Mouse (Mus musculus): Measurements from ENCODE around the gene Lrrfip1. TPM values are rescaled to one million over a fixed set of nuclear protein-coding genes. Genes with fewer than 3 reads are reported as not detected.

The Lrrfip1 gene
- polyA plus RNA-seq, 1 experiment from 2014 or later = 79.0 TPM

- DNase-seq (ENCODE audit: low spot score) = no peak
- H3K36me3 ChIP-seq (ENCODE audit: control insufficient read depth, insufficient read depth, low read length) = peaks cover 34% of the 10 kb centered on the region
- no peaks in the 10 kb centered on the region for H3K27me3 ChIP-seq (ENCODE audit: control insufficient read depth, insufficient read depth, low read length)
- TF ChIP-seq CTCF (IDR thresholded peaks at IDR 0.05; ENCODE audit: low read depth) (no peak), EP300 (optimal IDR thresholded peaks at IDR 0.05) (no peak)
- no peaks in the 10 kb centered on the region for H3K9me3 ChIP-seq (ENCODE audit: control insufficient read depth, low read length)
- no peaks in the 10 kb centered on the region for H3K4me1 ChIP-seq (replicated peaks; ENCODE audit: control insufficient read depth, insufficient read depth)
- no peak overlapping the region for H3K9ac ChIP-seq (ENCODE audit: low read length)
- peak; percentile 63; the same call in 1 of the 2 replicates for ATAC-seq (ENCODE audit: low FRiP score, low TSS enrichment)
- no peak overlapping the region for H3K4me3 ChIP-seq (ENCODE audit: low read depth, low read length)
- no peak overlapping the region for H3K4me2 ChIP-seq (replicated peaks; ENCODE audit: low read depth)
- WGBS = 19% methylated on average over 4 of the region's 4 CpGs
- H3K27ac ChIP-seq (replicated peaks) = no peak overlapping the region
Observed at GRCm38 (mm10) chr1:91109302-91109701, 110.8 kb downstream of the Lrrfip1 start.

- Histone ChIP-seq H3K27me3 (ENCODE audit: control insufficient read depth, insufficient read depth, low read length) (no peaks in the 10 kb centered on the region), H3K36me3 (ENCODE audit: control insufficient read depth, insufficient read depth, low read length) (peaks cover 32% of the 10 kb centered on the region), H3K9me3 (ENCODE audit: control insufficient read depth, low read length) (no peaks in the 10 kb centered on the region), H3K27ac (replicated peaks) (no peak overlapping the region), H3K4me1 (replicated peaks; ENCODE audit: control insufficient read depth, insufficient read depth) (no peaks in the 10 kb centered on the region), H3K9ac (ENCODE audit: low read length) (no peak overlapping the region), H3K4me2 (replicated peaks; ENCODE audit: low read depth) (no peak overlapping the region), H3K4me3 (ENCODE audit: low read depth, low read length) (no peak overlapping the region)
- TF ChIP-seq EP300 (optimal IDR thresholded peaks at IDR 0.05) (no peak), CTCF (IDR thresholded peaks at IDR 0.05; ENCODE audit: low read depth) (no peak)
- ATAC-seq (ENCODE audit: low FRiP score, low TSS enrichment) (no peak), DNase-seq (ENCODE audit: low spot score) (no peak)
- WGBS = 94% methylated on average over 14 of the region's 14 CpGs
Observed at GRCm38 (mm10) chr1:91112171-91112570, 113.6 kb downstream of the Lrrfip1 start.

- TF ChIP-seq EP300 (optimal IDR thresholded peaks at IDR 0.05) (no peak), CTCF (IDR thresholded peaks at IDR 0.05; ENCODE audit: low read depth) (no peak)
- H3K4me1 ChIP-seq (replicated peaks; ENCODE audit: control insufficient read depth, insufficient read depth) = no peaks in the 10 kb centered on the region
- peaks cover 28% of the 10 kb centered on the region for H3K36me3 ChIP-seq (ENCODE audit: control insufficient read depth, insufficient read depth, low read length)
- no peak overlapping the region for H3K27ac ChIP-seq (replicated peaks)
- no peak for DNase-seq (ENCODE audit: low spot score)
- no peaks in the 10 kb centered on the region for H3K27me3 ChIP-seq (ENCODE audit: control insufficient read depth, insufficient read depth, low read length)
- 95% methylated on average over 4 of the region's 4 CpGs for WGBS
- no peaks in the 10 kb centered on the region for H3K9me3 ChIP-seq (ENCODE audit: control insufficient read depth, low read length)
- no peak overlapping the region for H3K9ac ChIP-seq (ENCODE audit: low read length)
- no peak overlapping the region for H3K4me3 ChIP-seq (ENCODE audit: low read depth, low read length)
- no peak for ATAC-seq (ENCODE audit: low FRiP score, low TSS enrichment)
- no peak overlapping the region for H3K4me2 ChIP-seq (replicated peaks; ENCODE audit: low read depth)
Observed at GRCm38 (mm10) chr1:91112606-91113005, 114.1 kb downstream of the Lrrfip1 start.

- ATAC-seq (ENCODE audit: low FRiP score, low TSS enrichment) = no peak
- Histone ChIP-seq H3K27me3 (ENCODE audit: control insufficient read depth, insufficient read depth, low read length) (no peaks in the 10 kb centered on the region), H3K9me3 (ENCODE audit: control insufficient read depth, low read length) (no peaks in the 10 kb centered on the region), H3K27ac (replicated peaks) (no peak overlapping the region), H3K4me1 (replicated peaks; ENCODE audit: control insufficient read depth, insufficient read depth) (no peaks in the 10 kb centered on the region), H3K4me3 (ENCODE audit: low read depth, low read length) (no peak overlapping the region), H3K36me3 (ENCODE audit: control insufficient read depth, insufficient read depth, low read length) (peaks cover 28% of the 10 kb centered on the region), H3K9ac (ENCODE audit: low read length) (no peak overlapping the region), H3K4me2 (replicated peaks; ENCODE audit: low read depth) (no peak overlapping the region)
- 79% methylated on average over 11 of the region's 11 CpGs for WGBS
- DNase-seq (ENCODE audit: low spot score) = no peak
- TF ChIP-seq EP300 (optimal IDR thresholded peaks at IDR 0.05) = no peak
- TF ChIP-seq CTCF (IDR thresholded peaks at IDR 0.05; ENCODE audit: low read depth) = no peak
Observed at GRCm38 (mm10) chr1:91122121-91122520, 123.6 kb downstream of the Lrrfip1 start.

- Histone ChIP-seq H3K9me3 (ENCODE audit: control insufficient read depth, low read length) (no peaks in the 10 kb centered on the region), H3K4me2 (replicated peaks; ENCODE audit: low read depth) (no peak overlapping the region), H3K27me3 (ENCODE audit: control insufficient read depth, insufficient read depth, low read length) (no peaks in the 10 kb centered on the region), H3K36me3 (ENCODE audit: control insufficient read depth, insufficient read depth, low read length) (peaks cover 28% of the 10 kb centered on the region), H3K9ac (ENCODE audit: low read length) (no peak overlapping the region), H3K4me3 (ENCODE audit: low read depth, low read length) (no peak overlapping the region), H3K4me1 (replicated peaks; ENCODE audit: control insufficient read depth, insufficient read depth) (no peaks in the 10 kb centered on the region), H3K27ac (replicated peaks) (no peak overlapping the region)
- no peak for ATAC-seq (ENCODE audit: low FRiP score, low TSS enrichment)
- no peak for DNase-seq (ENCODE audit: low spot score)
- TF ChIP-seq CTCF (IDR thresholded peaks at IDR 0.05; ENCODE audit: low read depth) (no peak), EP300 (optimal IDR thresholded peaks at IDR 0.05) (no peak)
- WGBS = 88% methylated on average over 5 of the region's 5 CpGs
Observed at GRCm38 (mm10) chr1:91123004-91123403, 124.5 kb downstream of the Lrrfip1 start.

- WGBS = 93% methylated on average over 3 of the region's 3 CpGs
- Histone ChIP-seq H3K27me3 (ENCODE audit: control insufficient read depth, insufficient read depth, low read length) (no peaks in the 10 kb centered on the region), H3K9ac (ENCODE audit: low read length) (no peak overlapping the region), H3K4me3 (ENCODE audit: low read depth, low read length) (no peak overlapping the region), H3K4me1 (replicated peaks; ENCODE audit: control insufficient read depth, insufficient read depth) (no peaks in the 10 kb centered on the region), H3K4me2 (replicated peaks; ENCODE audit: low read depth) (no peak overlapping the region), H3K9me3 (ENCODE audit: control insufficient read depth, low read length) (no peaks in the 10 kb centered on the region), H3K36me3 (ENCODE audit: control insufficient read depth, insufficient read depth, low read length) (peaks cover 32% of the 10 kb centered on the region), H3K27ac (replicated peaks) (no peak overlapping the region)
- ATAC-seq (ENCODE audit: low FRiP score, low TSS enrichment) (no peak), DNase-seq (ENCODE audit: low spot score) (no peak)
- TF ChIP-seq EP300 (optimal IDR thresholded peaks at IDR 0.05) (no peak), CTCF (IDR thresholded peaks at IDR 0.05; ENCODE audit: low read depth) (no peak)
Observed at GRCm38 (mm10) chr1:91123466-91123865, 124.9 kb downstream of the Lrrfip1 start.

All from stomach, postnatal 0 days (tissue).